Mouse (Mus musculus) C3H10T1/2 (cell line): ENCODE measurements around the gene Pgrmc2. TPM values are rescaled to one million over a fixed set of nuclear protein-coding genes. Genes with fewer than 3 reads are reported as not detected.

Experiments used
- polyA plus RNA-seq, 2 experiments: library from polyadenylated mRNA; unstranded; fragments of >200 nt; fragmentation: generic; extraction: Trizol; gene quantifications; one replicate each; pipeline ENCODE4 v1.2.1; 2012; ENCODE audit warnings: missing spikeins in 2 of 2

The Pgrmc2 gene
- 10 to 100 TPM; 12.4 to 35.2 TPM for polyA plus RNA-seq

GRCm38 (mm10) chr3:41082885-41083789, at the start of gene Pgrmc2:
TSS of gene Pgrmc2 (minus strand) at chr3:41083046.

Other genes starting within 250 kb of the Pgrmc2 start
- gene Mfsd8, start 236.2 kb downstream of the Pgrmc2 start, polyA plus RNA-seq: 1 to 10 TPM in 1 of 2 experiments, under 1 TPM in 1; 0.18 to 1.9 TPM
- gene Abhd18, start 236.1 kb downstream of the Pgrmc2 start, polyA plus RNA-seq: 1 to 10 TPM in 1 of 2 experiments, under 1 TPM in 1; 0.06 to 1.5 TPM
- under 1 TPM in 1 of 2 experiments, not detected in 1; 0.06 TPM for gene 1700034I23Rik, start 180.5 kb downstream of the Pgrmc2 start, polyA plus RNA-seq
- 1 to 10 TPM; 1.5 to 3.6 TPM for gene Larp1b, start 133.2 kb downstream of the Pgrmc2 start, polyA plus RNA-seq